Mouse (Mus musculus) liver, adult 2 months (tissue): ENCODE measurements around the gene Limk2.

Experiments
- CTCF ChIP-seq: fragments of 200-500 bp; IDR thresholded peaks from 2 replicates; pipeline ENCODE4 v1.5.1; 2011; ENCODE audit warnings: low read depth, low read length, control low read depth
- POLR2A ChIP-seq: fragments of 200-500 bp; IDR thresholded peaks from 2 replicates; pipeline ENCODE4 v1.6.1; 2011; ENCODE audit warnings: low read length, control low read depth; ENCODE audit not compliant: insufficient read depth; ENCODE audit errors: extremely low read depth

- TF ChIP-seq CTCF, result peak; percentile 82
- TF ChIP-seq POLR2A, result no peak
Measured at GRCm38 (mm10) chr11:3347091-3347834, 61.7 kb downstream of the Limk2 start.
